28 mouse cellular contexts compared by ENCODE assay signal in genomic region chr10:127907386-127907951, GRCm38 (mm10). TPM values are rescaled to one million over a fixed set of nuclear protein-coding genes. Genes with fewer than 3 reads are reported as not detected.
DNase-seq lines count a peak whose midpoint lies in the region; ATAC-seq and TF ChIP-seq lines count a peak whose summit lies in the region.
"Had no signal": no experiment of that assay in that cellular context is flagged by ENCODE, and none has a peak within 500 bp of the region (broad histone marks: within the 10 kb centered on the region; RNA-seq: fewer than 3 reads in every experiment).

No protein-coding gene starts in this region.

- H3K4me3 ChIP-seq in intestine, postnatal 0 days (ENCODE audit: low read depth, low read length): no peak overlapping the region
- H3K4me3 ChIP-seq: embryonic facial prominence, embryonic 10.5 days; embryonic facial prominence, embryonic 12.5 days; forebrain, embryonic 13.5 days; forebrain, embryonic 15.5 days had no signal

- no peaks in the 10 kb centered on the region for H3K27me3 ChIP-seq in intestine, postnatal 0 days (replicated peaks; ENCODE audit: control insufficient read depth, insufficient read depth, low read length)
- H3K27me3 ChIP-seq: embryonic facial prominence, embryonic 12.5 days; forebrain, embryonic 13.5 days; forebrain, embryonic 15.5 days had no signal

- no peak overlapping the region for H3K4me2 ChIP-seq in intestine, postnatal 0 days (replicated peaks; ENCODE audit: low read depth)
- H3K4me2 ChIP-seq: embryonic facial prominence, embryonic 12.5 days; forebrain, embryonic 13.5 days; forebrain, embryonic 15.5 days had no signal

- H3K9ac ChIP-seq in intestine, postnatal 0 days (ENCODE audit: low read depth, low read length): no peak overlapping the region
- H3K9ac ChIP-seq: embryonic facial prominence, embryonic 12.5 days; forebrain, embryonic 13.5 days; forebrain, embryonic 15.5 days; forebrain, postnatal 0 days had no signal

- TF ChIP-seq CTCF in intestine, postnatal 0 days (IDR thresholded peaks at IDR 0.05; ENCODE audit: low read depth): no peak

- peak; percentile 3 for DNase-seq in heart, adult 11 months
- no peak for DNase-seq in heart, adult 9 months (ENCODE audit: low spot score in 2 of 2)
- peak; percentile 35 for DNase-seq in ES-CJ7 (ENCODE audit: low read depth, low spot score)
- DNase-seq in WW6 (ENCODE audit: low read depth, low spot score): peak; percentile 56
- DNase-seq in brain, adult 2 months (ENCODE audit: low read depth, low spot score): peak; percentile 29
- DNase-seq in left cerebral cortex, postnatal 10 days (ENCODE audit: extremely low spot score in 1 of 2, low spot score in 2 of 2): no peak
- no peak for DNase-seq in MN1 (ENCODE audit: low spot score)
- DNase-seq: adrenal gland, adult 2 months; adrenal gland, postnatal 10 days; adrenal gland, postnatal 25 days; B cell, adult 2 months; cerebellum, adult 11-12 months; cerebellum, adult 2 months; cerebellum, adult 9-10 months; cerebellum, postnatal 10 days; cerebellum, postnatal 25 days; forebrain, postnatal 0 days had no signal

- H3K9me3 ChIP-seq in intestine, postnatal 0 days (ENCODE audit: control insufficient read depth): no peaks in the 10 kb centered on the region
- H3K9me3 ChIP-seq: embryonic facial prominence, embryonic 10.5 days; embryonic facial prominence, embryonic 12.5 days; forebrain, embryonic 13.5 days; forebrain, embryonic 15.5 days; G1E had no signal

- H3K4me1 ChIP-seq in intestine, postnatal 0 days (replicated peaks; ENCODE audit: control insufficient read depth, insufficient read depth, low read length): no peaks in the 10 kb centered on the region
- H3K4me1 ChIP-seq: embryonic facial prominence, embryonic 12.5 days had no signal

- intact Hi-C loops in left cerebral cortex, postnatal 10 days (cut with DNase I): no loop called here

- H3K36me3 ChIP-seq in intestine, postnatal 0 days (ENCODE audit: control insufficient read depth, insufficient read depth): no peaks in the 10 kb centered on the region
- H3K36me3 ChIP-seq: embryonic facial prominence, embryonic 10.5 days; embryonic facial prominence, embryonic 12.5 days; forebrain, embryonic 15.5 days; G1E had no signal

- no peak overlapping the region for H3K27ac ChIP-seq in intestine, postnatal 0 days (ENCODE audit: low read depth, low read length)
- H3K27ac ChIP-seq: embryonic facial prominence, embryonic 10.5 days; embryonic facial prominence, embryonic 12.5 days; forebrain, embryonic 13.5 days; forebrain, embryonic 15.5 days had no signal

- ATAC-seq in intestine, postnatal 0 days: no peak
- ATAC-seq: CD4-positive, CD25-positive, alpha-beta regulatory T cell, adult 4 months; forebrain, embryonic 13.5 days; forebrain, embryonic 15.5 days; forebrain, postnatal 0 days had no signal

RNA-seq across cellular contexts. Expression of gene Sdr9c7, which starts 9.2 kb away (rescaled TPM):
- total RNA-seq in left cerebral cortex, postnatal 10 days (2021): not detected
- 0.09 TPM in 1 of 2 replicates, not detected in the other for polyA plus RNA-seq in intestine, postnatal 0 days (2015; fragmentation: Nextera tagmentation; extraction: Ambion mirVana)
- total RNA-seq: CH12.LX; forebrain, postnatal 0 days had no signal
- polyA plus RNA-seq: CD4-positive, CD25-positive, alpha-beta regulatory T cell, adult 4 months; embryonic facial prominence, embryonic 10.5 days; embryonic facial prominence, embryonic 12.5 days; forebrain, embryonic 11.5 days; forebrain, embryonic 13.5 days; forebrain, embryonic 15.5 days; forebrain, postnatal 0 days; G1E had no signal

RNA-seq across cellular contexts. Expression of gene Rdh7, which starts 18.9 kb away (rescaled TPM):
- not detected for total RNA-seq in left cerebral cortex, postnatal 10 days (2021)
- 1.1 and 1.2 TPM in 2 replicates for polyA plus RNA-seq in intestine, postnatal 0 days (2015; fragmentation: Nextera tagmentation; extraction: Ambion mirVana)
- total RNA-seq: adrenal gland, postnatal 25 days; CH12.LX; forebrain, postnatal 0 days; G1E had no signal
- polyA plus RNA-seq: CD4-positive, CD25-positive, alpha-beta regulatory T cell, adult 4 months; cerebellum, adult 2 months; cortical plate, adult 2 months; embryonic facial prominence, embryonic 10.5 days; embryonic facial prominence, embryonic 12.5 days; embryonic facial prominence, embryonic 14.5 days; forebrain, embryonic 11.5 days; forebrain, embryonic 13.5 days; forebrain, embryonic 15.5 days; forebrain, postnatal 0 days; G1E had no signal

RNA-seq across cellular contexts. Expression of gene Rdh16f2, which starts 41.2 kb away (rescaled TPM):
- total RNA-seq in left cerebral cortex, postnatal 10 days (2021): not detected
- polyA plus RNA-seq in intestine, postnatal 0 days (2015; fragmentation: Nextera tagmentation; extraction: Ambion mirVana): 0.24 and 0.39 TPM in 2 replicates
- total RNA-seq: adrenal gland, postnatal 25 days; CH12.LX; forebrain, postnatal 0 days had no signal
- polyA plus RNA-seq: adrenal gland, adult 2 months; CD4-positive, CD25-positive, alpha-beta regulatory T cell, adult 4 months; cerebellum, adult 2 months; cortical plate, adult 2 months; embryonic facial prominence, embryonic 10.5 days; embryonic facial prominence, embryonic 12.5 days; embryonic facial prominence, embryonic 14.5 days; forebrain, embryonic 11.5 days; forebrain, embryonic 13.5 days; forebrain, embryonic 15.5 days; forebrain, postnatal 0 days had no signal

RNA-seq across cellular contexts. Expression of gene Rdh19, which starts 57.7 kb away (rescaled TPM):
- total RNA-seq in left cerebral cortex, postnatal 10 days (2021): not detected
- not detected in 2 replicates for polyA plus RNA-seq in intestine, postnatal 0 days (2015; fragmentation: Nextera tagmentation; extraction: Ambion mirVana)
- total RNA-seq: adrenal gland, adult 2 months; adrenal gland, postnatal 25 days; CH12.LX; forebrain, postnatal 0 days had no signal
- polyA plus RNA-seq: adrenal gland, adult 2 months; CD4-positive, CD25-positive, alpha-beta regulatory T cell, adult 4 months; cerebellum, adult 2 months; cortical plate, adult 2 months; embryonic facial prominence, embryonic 10.5 days; embryonic facial prominence, embryonic 12.5 days; embryonic facial prominence, embryonic 14.5 days; forebrain, embryonic 11.5 days; forebrain, embryonic 13.5 days; forebrain, embryonic 15.5 days; forebrain, postnatal 0 days; G1E had no signal

Comparison
In these comparisons a context has a peak if more than half of its experiments do, and no peak if none do; other contexts are left out.
1. DNase-seq: peak in heart, adult 11 months (single experiment), ES-CJ7 (single experiment), WW6 (single experiment) and brain, adult 2 months (single experiment); none in heart, adult 9 months (0 of 2), left cerebral cortex, postnatal 10 days (0 of 2) and MN1 (single experiment).